Mouse (Mus musculus) heart, postnatal 25 days (tissue): ENCODE measurements around the gene Aldh16a1. TPM values are rescaled to one million over a fixed set of nuclear protein-coding genes. Genes with fewer than 3 reads are reported as not detected.
"Not testable (repeated sequence)": the region's sequence is repeated elsewhere in the genome, so short reads cannot be mapped to it uniquely, and the experiment has no call there.

ENCODE experiments used
- DNase-seq: peaks from one replicate; pipeline ENCODE4 v3.0.0; 2022; ENCODE audit warnings: low spot score
- intact Hi-C: fragments of 180-260 bp; cut with DNase I; formaldehyde crosslinking; loops from one replicate; pipeline ENCODE4 v1.15.1; 2025
- total RNA-seq, 2 experiments: library from RNA; stranded (reverse); gene quantifications; 2 replicates each; pipeline ENCODE4 v1.2.3; 2021

Aldh16a1 gene
- total RNA-seq, 2 experiments from 2014 or later, result 23.5 to 37.6 TPM

- DNase-seq, result peak; percentile 75
Measured at GRCm38 (mm10) chr7:45161612-45162473, 7.5 kb upstream of the Aldh16a1 start.

GRCm38 (mm10) chr7:45160866-45161265 lies 6.5 kb upstream of the Aldh16a1 start:
- intact Hi-C loops, result loop anchor here (5.0 kb wide), 1 partner anchor 136 kb away; no protein-coding TSS in a partner anchor

More at GRCm38 (mm10) chr7:45161612-45162473, 7.5 kb upstream of the Aldh16a1 start:
- intact Hi-C loops, result loop anchor here (1.0 to 5.0 kb wide), 2 partner anchors 36 to 135 kb away; no protein-coding TSS in a partner anchor

GRCm38 (mm10) chr7:45160316-45160800 lies 6.0 kb upstream of the Aldh16a1 start:
- intact Hi-C loops, result loop anchor here (5.0 kb wide), 1 partner anchor 137 kb away; no protein-coding TSS in a partner anchor
- DNase-seq, result no peak

More at GRCm38 (mm10) chr7:45160866-45161265, 6.5 kb upstream of the Aldh16a1 start:
- DNase-seq, result no peak

GRCm38 (mm10) chr7:45158991-45159390 lies 4.6 kb upstream of the Aldh16a1 start:
- intact Hi-C loops, result no loop called here
- DNase-seq, result no peak

GRCm38 (mm10) chr7:45157459-45157858 lies 3.1 kb upstream of the Aldh16a1 start:
- intact Hi-C loops, result no loop called here
- no peak for DNase-seq

- intact Hi-C loops, result no loop called here
- no peak for DNase-seq
Measured at GRCm38 (mm10) chr7:45156206-45156605, 1.8 kb upstream of the Aldh16a1 start.

GRCm38 (mm10) chr7:45155590-45155989 lies 1.2 kb upstream of the Aldh16a1 start:
- intact Hi-C loops, result no loop called here
- DNase-seq, result no peak

- intact Hi-C loops, result no loop called here
- no peak for DNase-seq
Measured at GRCm38 (mm10) chr7:45154993-45155514, 670 bp upstream of the Aldh16a1 start.

- intact Hi-C loops, result no loop called here
- no peak for DNase-seq
Measured at GRCm38 (mm10) chr7:45153586-45153985, 798 bp downstream of the Aldh16a1 start.

- intact Hi-C loops, DNase-seq: not testable (repeated sequence)
Measured at GRCm38 (mm10) chr7:45153052-45153451, 1.3 kb downstream of the Aldh16a1 start.

GRCm38 (mm10) chr7:45151303-45151702 lies 3.1 kb downstream of the Aldh16a1 start:
- DNase-seq, result peak; percentile 62
- intact Hi-C loops, result no loop called here

- intact Hi-C loops, result no loop called here
- no peak for DNase-seq
Measured at GRCm38 (mm10) chr7:45150321-45150720, 4.1 kb downstream of the Aldh16a1 start.

GRCm38 (mm10) chr7:45149545-45149944 lies 4.8 kb downstream of the Aldh16a1 start:
- DNase-seq, result peak; percentile 57
- intact Hi-C loops, result no loop called here

GRCm38 (mm10) chr7:45148534-45149098 lies 5.8 kb downstream of the Aldh16a1 start:
- no peak for DNase-seq
- intact Hi-C loops, result no loop called here

GRCm38 (mm10) chr7:45147899-45148298 lies 6.5 kb downstream of the Aldh16a1 start:
- intact Hi-C loops, result no loop called here
- no peak for DNase-seq

GRCm38 (mm10) chr7:45147267-45147666 lies 7.1 kb downstream of the Aldh16a1 start:
- DNase-seq, result no peak
- intact Hi-C loops, result no loop called here

GRCm38 (mm10) chr7:45145460-45145859 lies 8.9 kb downstream of the Aldh16a1 start:
- DNase-seq, result no peak

GRCm38 (mm10) chr7:45144368-45145174 lies 9.8 kb downstream of the Aldh16a1 start:
- intact Hi-C loops, result no loop called here
- DNase-seq, result no peak

More at GRCm38 (mm10) chr7:45145460-45145859, 8.9 kb downstream of the Aldh16a1 start:
- intact Hi-C loops, result no loop called here

- DNase-seq, result no peak
- intact Hi-C loops, result no loop called here
Measured at GRCm38 (mm10) chr7:45141914-45142313, 12.5 kb downstream of the Aldh16a1 start.

GRCm38 (mm10) chr7:45141319-45141718 lies 13.1 kb downstream of the Aldh16a1 start:
- intact Hi-C loops, result no loop called here
- DNase-seq, result no peak
